Mouse (Mus musculus): ENCODE data around the gene Hectd1.

Hectd1 gene

DNA sequence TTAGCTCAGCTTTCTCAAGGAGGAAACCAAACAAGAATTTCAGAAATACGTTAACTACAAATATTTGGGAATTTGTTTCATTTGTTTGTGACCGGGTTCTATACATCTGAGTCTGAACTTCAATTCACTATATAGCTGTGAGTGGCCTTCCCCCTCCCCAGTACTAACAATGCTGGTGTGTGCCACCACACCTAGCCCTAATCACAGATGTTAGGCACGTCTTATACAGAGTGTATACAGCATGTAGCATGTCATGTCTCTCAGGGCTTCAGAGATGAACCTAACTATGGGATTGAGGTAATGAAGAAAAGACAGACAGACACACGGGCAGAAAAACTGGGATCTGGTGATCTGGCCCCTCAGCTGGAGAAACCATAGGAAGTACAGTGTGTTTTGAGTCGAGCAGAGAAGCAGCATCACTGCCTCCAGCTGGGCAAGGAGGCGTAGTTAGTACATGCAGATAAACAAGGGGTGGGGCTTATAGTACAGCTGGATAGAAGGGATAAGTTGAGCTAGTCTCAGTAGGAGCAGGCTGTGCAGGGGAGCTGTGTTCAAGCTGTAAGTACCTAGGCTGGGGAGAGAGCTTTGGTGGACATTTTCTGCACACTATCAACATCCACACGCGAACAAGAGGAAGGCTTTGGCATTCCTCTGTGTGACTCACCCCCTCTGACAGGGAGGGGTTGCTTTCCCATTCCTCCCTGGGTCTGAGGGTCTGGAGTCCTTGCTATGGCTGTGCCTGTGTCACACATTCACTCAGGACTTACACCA lies 129.5 kb downstream of the Hectd1 start:
- DNase-seq: no peak

DNA sequence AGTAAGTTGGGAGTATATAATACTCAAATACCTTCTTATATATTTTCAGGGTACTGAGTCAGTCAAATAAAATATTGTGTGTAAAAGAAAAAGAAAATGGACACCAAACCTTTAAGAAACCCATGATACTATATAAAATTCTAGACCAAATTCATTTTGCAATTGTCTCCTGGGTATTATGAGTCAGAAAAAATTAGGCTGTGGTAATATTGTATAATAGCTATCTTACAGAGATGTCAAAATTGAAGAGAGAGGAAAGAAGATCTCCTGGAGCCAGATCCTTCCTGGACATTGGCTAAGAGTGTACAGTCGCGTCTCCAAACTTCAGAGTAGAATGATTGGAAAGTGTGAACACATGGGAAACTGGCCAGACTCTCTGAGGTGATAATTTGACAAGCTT lies 133.2 kb downstream of the Hectd1 start:
- no peak for DNase-seq

DNA sequence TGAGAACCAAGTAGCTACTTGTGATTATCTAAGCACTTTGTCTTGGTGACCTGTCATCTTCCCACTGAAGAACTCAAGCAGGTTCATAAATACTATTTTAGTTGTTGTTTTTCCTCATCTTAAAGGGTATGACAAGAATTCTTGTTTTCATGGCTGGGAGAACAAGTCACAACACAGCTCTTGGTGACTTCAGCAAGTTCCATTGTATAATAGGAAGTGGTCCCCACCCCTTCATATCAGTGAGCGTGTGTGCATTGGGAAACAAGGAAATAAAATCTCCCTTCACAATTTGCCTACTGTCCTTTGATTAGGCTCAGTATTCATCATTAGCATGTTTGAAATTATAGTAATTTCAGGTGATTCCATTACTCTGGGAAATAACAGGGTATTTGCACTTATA lies 134.4 kb downstream of the Hectd1 start:
- no peak for DNase-seq

DNA sequence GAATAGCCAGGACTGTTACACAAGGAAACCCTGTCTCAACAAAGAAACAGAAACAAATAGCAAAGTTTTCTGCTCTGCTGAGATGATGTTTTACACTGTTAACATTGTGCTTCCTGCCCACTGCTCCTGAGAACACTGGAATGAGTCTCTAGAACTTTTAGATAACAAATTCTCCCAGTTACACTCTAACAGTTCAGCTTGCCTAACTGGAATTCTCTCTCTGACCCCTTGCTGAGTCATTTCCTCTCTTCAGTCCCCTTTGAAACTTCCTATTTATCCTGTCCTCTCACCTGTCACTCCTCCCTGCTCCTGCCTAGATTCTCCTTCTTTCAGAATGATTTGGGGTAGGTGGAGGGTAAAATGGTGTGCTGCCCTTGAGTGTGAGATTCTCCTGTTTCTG lies 135.2 kb downstream of the Hectd1 start:
- no peak for DNase-seq

Data from layer of hippocampus, adult 9-11 months (tissue).